7 mouse cellular contexts compared by ENCODE assay signal in genomic region chr10:80930361-80931152, GRCm38 (mm10). TPM values are rescaled to one million over a fixed set of nuclear protein-coding genes. Genes with fewer than 3 reads are reported as not detected.
DNase-seq lines count a peak whose midpoint lies in the region; ATAC-seq and TF ChIP-seq lines count a peak whose summit lies in the region.

No protein-coding gene starts in this region.

- WGBS in intestine, embryonic 15.5 days, result 1% methylated on average over 45 of the region's 45 CpGs
- WGBS in lung, postnatal 0 days, result under 1% methylated on average over 44 of the region's 45 CpGs

- DNase-seq in thymus, adult 18-20 months, result peak; percentile 39 to 57
- DNase-seq in thymus, postnatal 0 days (ENCODE audit: low spot score), result no peak
- peak; percentile 67 to 70 for DNase-seq in cerebellum, adult 18-20 months
- peak; percentile 60 for DNase-seq in gastrocnemius, postnatal 10 days
- peak; percentile 50 for DNase-seq in lung, postnatal 0 days (ENCODE audit: low spot score)
- DNase-seq in spleen, postnatal 36 days (ENCODE audit: low spot score in 2 of 2), result peak; percentile 70 to 74

- peak overlapping the region; percentile 78 for H3K9ac ChIP-seq in intestine, embryonic 15.5 days
- peak overlapping the region; percentile 86 for H3K9ac ChIP-seq in lung, postnatal 0 days (replicated peaks; ENCODE audit: low read depth)

- peak overlapping the region; percentile 51; the same call in 1 of the 2 replicates for H3K27ac ChIP-seq in intestine, embryonic 15.5 days
- H3K27ac ChIP-seq in lung, postnatal 0 days (ENCODE audit: low read length), result peak overlapping the region; percentile 68; the same call in 1 of the 2 replicates

- H3K4me3 ChIP-seq in intestine, embryonic 15.5 days (replicated peaks), result peak overlapping the region; percentile 60
- peak overlapping the region; percentile 88 for H3K4me3 ChIP-seq in lung, postnatal 0 days (ENCODE audit: low read depth, low read length)

- H3K4me1 ChIP-seq in intestine, embryonic 15.5 days (replicated peaks), result peaks cover 56% of the 10 kb centered on the region
- peaks cover 21% of the 10 kb centered on the region for H3K4me1 ChIP-seq in lung, postnatal 0 days (ENCODE audit: insufficient read depth, low read depth, low read length)

- H3K4me2 ChIP-seq in intestine, embryonic 15.5 days (replicated peaks), result peak overlapping the region; percentile 96
- H3K4me2 ChIP-seq in lung, postnatal 0 days (replicated peaks; ENCODE audit: low read depth, low read length), result peak overlapping the region; percentile 81

- peaks cover 5% of the 10 kb centered on the region; the same call in 1 of the 2 replicates for H3K27me3 ChIP-seq in intestine, embryonic 15.5 days (replicated peaks)
- no peaks in the 10 kb centered on the region for H3K27me3 ChIP-seq in lung, postnatal 0 days (replicated peaks; ENCODE audit: insufficient read depth, low read length)

- ATAC-seq in intestine, embryonic 15.5 days, result 0 out of 2 replicates have a peak, but pooled peaks have one; percentile 2
- peak; percentile 3; the same call in 1 of the 2 replicates for ATAC-seq in lung, postnatal 0 days

- no peak for TF ChIP-seq CTCF in lung, postnatal 0 days (IDR thresholded peaks at IDR 0.05)

- H3K9me3 ChIP-seq in intestine, embryonic 15.5 days, result no peaks in the 10 kb centered on the region
- no peaks in the 10 kb centered on the region for H3K9me3 ChIP-seq in lung, postnatal 0 days (ENCODE audit: low read length)

- no peak for TF ChIP-seq EP300 in lung, postnatal 0 days (IDR thresholded peaks at IDR 0.05)

- H3K36me3 ChIP-seq in intestine, embryonic 15.5 days, result no peaks in the 10 kb centered on the region
- no peaks in the 10 kb centered on the region for H3K36me3 ChIP-seq in lung, postnatal 0 days (ENCODE audit: insufficient read depth, low read length)

RNA-seq across cellular contexts. Expression of gene Gadd45b, which starts 0.7 kb away (rescaled TPM):
- 19.0 and 21.7 TPM in 2 replicates for polyA plus RNA-seq in thymus, postnatal 0 days (2015; fragmentation: Nextera tagmentation; extraction: Ambion mirVana)
- 10 to 100 TPM in 1 of 2 experiments, 1 to 10 TPM in 1; 9.0 to 15.9 TPM for total RNA-seq in gastrocnemius, postnatal 10 days (2021)
- 26.6 and 29.9 TPM in 2 replicates for polyA plus RNA-seq in intestine, embryonic 15.5 days (2015; fragmentation: Nextera tagmentation; extraction: Ambion mirVana)
- polyA plus RNA-seq in lung, postnatal 0 days (2015; fragmentation: Nextera tagmentation; extraction: Ambion mirVana), result 131 and 145 TPM in 2 replicates

RNA-seq across cellular contexts. Expression of gene Lmnb2, which starts 12.5 kb away (rescaled TPM):
- polyA plus RNA-seq in thymus, postnatal 0 days (2015; fragmentation: Nextera tagmentation; extraction: Ambion mirVana), result 28.0 and 28.5 TPM in 2 replicates
- 10 to 100 TPM; 24.0 to 28.1 TPM for total RNA-seq in gastrocnemius, postnatal 10 days (2021)
- 41.0 and 42.6 TPM in 2 replicates for polyA plus RNA-seq in intestine, embryonic 15.5 days (2015; fragmentation: Nextera tagmentation; extraction: Ambion mirVana)
- polyA plus RNA-seq in lung, postnatal 0 days (2015; fragmentation: Nextera tagmentation; extraction: Ambion mirVana), result 6.9 and 7.3 TPM in 2 replicates

RNA-seq across cellular contexts. Expression of gene Timm13, which starts 29.8 kb away (rescaled TPM):
- 337 and 351 TPM in 2 replicates for polyA plus RNA-seq in thymus, postnatal 0 days (2015; fragmentation: Nextera tagmentation; extraction: Ambion mirVana)
- 100 to 1,000 TPM; 113 to 127 TPM for total RNA-seq in gastrocnemius, postnatal 10 days (2021)
- 363 and 364 TPM in 2 replicates for polyA plus RNA-seq in intestine, embryonic 15.5 days (2015; fragmentation: Nextera tagmentation; extraction: Ambion mirVana)
- polyA plus RNA-seq in lung, postnatal 0 days (2015; fragmentation: Nextera tagmentation; extraction: Ambion mirVana), result 211 and 233 TPM in 2 replicates

RNA-seq across cellular contexts. Expression of gene Tmprss9, which starts 58.9 kb away (rescaled TPM):
- polyA plus RNA-seq in thymus, postnatal 0 days (2015; fragmentation: Nextera tagmentation; extraction: Ambion mirVana), result 0.08 and 0.09 TPM in 2 replicates
- under 1 TPM in 1 of 2 experiments, not detected in 1; 0.07 TPM for total RNA-seq in gastrocnemius, postnatal 10 days (2021)
- 0.05 TPM in 1 of 2 replicates, not detected in the other for polyA plus RNA-seq in intestine, embryonic 15.5 days (2015; fragmentation: Nextera tagmentation; extraction: Ambion mirVana)
- polyA plus RNA-seq in lung, postnatal 0 days (2015; fragmentation: Nextera tagmentation; extraction: Ambion mirVana), result 0.04 TPM in 1 of 2 replicates, not detected in the other
